Mouse (Mus musculus) heart, embryonic 15.5 days (tissue): ENCODE data around the gene Arhgef7. TPM values are rescaled to one million over a fixed set of nuclear protein-coding genes. Genes with fewer than 3 reads are reported as not detected.

Experiments
- ATAC-seq: fragments of 200-750 bp; cut with Nextera tagmentation; replicated peaks from 2 replicates; pipeline ENCODE4 v1.8.0; 2017; ENCODE audit warnings: low read depth, moderate TSS enrichment; ENCODE audit not compliant: insufficient number of reproducible peaks, insufficient read depth, low FRiP score
- H3K27ac ChIP-seq: fragments of 300-500 bp; sonication (generic); 2 replicates; pipeline ENCODE4 v1.5.1; 2015; ENCODE audit warnings: mild to moderate bottlenecking, inconsistent platforms
- H3K27me3 ChIP-seq: fragments of 300-500 bp; sonication (generic); 2 replicates; pipeline ENCODE4 v1.6.1; 2015; ENCODE audit warnings: inconsistent platforms
- H3K36me3 ChIP-seq: fragments of 300-500 bp; sonication (generic); 2 replicates; pipeline ENCODE4 v1.6.1; 2015; ENCODE audit warnings: mild to moderate bottlenecking, inconsistent platforms
- H3K4me1 ChIP-seq: fragments of 300-500 bp; sonication (generic); replicated peaks from 2 replicates; pipeline ENCODE4 v1.6.1; 2015; ENCODE audit warnings: inconsistent platforms
- H3K4me2 ChIP-seq: fragments of 300-500 bp; sonication (generic); 2 replicates; pipeline ENCODE4 v1.6.1; 2015; ENCODE audit warnings: inconsistent platforms, mild to moderate bottlenecking, moderate library complexity
- H3K4me3 ChIP-seq: fragments of 300-500 bp; sonication (generic); 2 replicates; pipeline ENCODE4 v1.5.1; 2015; ENCODE audit warnings: mild to moderate bottlenecking, inconsistent platforms
- H3K9ac ChIP-seq: fragments of 300-500 bp; sonication (generic); 2 replicates; pipeline ENCODE4 v1.6.1; 2015; ENCODE audit warnings: mild to moderate bottlenecking, inconsistent platforms
- H3K9me3 ChIP-seq: fragments of 300-500 bp; sonication (generic); replicated peaks from 2 replicates; pipeline ENCODE4 v1.6.1; 2016; ENCODE audit warnings: inconsistent platforms
- WGBS: fragments of 180-500 bp; shearing (Covaris S2); methylation state at CpG from one replicate; pipeline ENCODE4 v1.1.7; 2015; ENCODE audit warnings: mixed read lengths; 5-methylcytosine and 5-hydroxymethylcytosine counted together
- polyA plus RNA-seq: library from polyadenylated mRNA; unstranded; fragments of >200 nt; fragmentation: Nextera tagmentation; extraction: Ambion mirVana; gene quantifications from 2 replicates; pipeline ENCODE4 v1.2.1, GENCODE M21; 2015

Arhgef7 gene
- polyA plus RNA-seq, 1 experiment from 2014 or later, result 59.9 TPM

DNA sequence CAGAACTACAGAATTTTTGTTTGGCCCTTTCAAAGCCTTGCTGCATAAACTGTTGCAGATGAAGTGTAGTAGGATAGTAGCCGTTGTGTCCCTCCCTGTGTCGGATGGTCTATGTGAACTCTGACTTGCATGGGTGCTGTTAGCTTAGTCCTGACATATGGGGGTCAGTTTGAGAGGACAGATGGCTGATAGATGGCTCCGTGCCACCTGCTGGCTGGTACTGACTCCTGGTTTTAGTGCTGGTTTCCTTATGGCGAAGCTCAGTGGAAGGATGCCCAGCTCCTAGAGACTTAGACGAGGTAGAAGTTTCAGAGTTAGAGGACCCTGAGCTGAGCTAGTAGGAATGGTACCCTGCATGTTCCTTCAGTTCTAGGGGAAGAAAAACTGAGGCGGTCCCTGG lies 42.5 kb downstream of the Arhgef7 start:
- Histone ChIP-seq H3K27ac (no peak overlapping the region), H3K36me3 (no peaks in the 10 kb centered on the region), H3K9ac (no peak overlapping the region), H3K9me3 (no peaks in the 10 kb centered on the region), H3K4me2 (no peak overlapping the region), H3K4me3 (no peak overlapping the region), H3K4me1 (peaks cover 44% of the 10 kb centered on the region), H3K27me3 (no peaks in the 10 kb centered on the region)
- WGBS, result 86% methylated on average over 6 of the region's 6 CpGs
- no peak for ATAC-seq

- H3K4me3 ChIP-seq, result no peak overlapping the region
- no peaks in the 10 kb centered on the region for H3K9me3 ChIP-seq
- H3K27me3 ChIP-seq, result no peaks in the 10 kb centered on the region
- ATAC-seq, result no peak
- H3K36me3 ChIP-seq, result no peaks in the 10 kb centered on the region
- H3K4me2 ChIP-seq, result no peak overlapping the region
- WGBS, result 53% methylated on average over 7 of the region's 7 CpGs
- peaks cover 50% of the 10 kb centered on the region for H3K4me1 ChIP-seq
- no peak overlapping the region for H3K9ac ChIP-seq
- H3K27ac ChIP-seq, result peak overlapping the region; percentile 9; the same call in 1 of the 2 replicates
Measured at GRCm38 (mm10) chr8:11770521-11771080, 43.1 kb downstream of the Arhgef7 start.

DNA sequence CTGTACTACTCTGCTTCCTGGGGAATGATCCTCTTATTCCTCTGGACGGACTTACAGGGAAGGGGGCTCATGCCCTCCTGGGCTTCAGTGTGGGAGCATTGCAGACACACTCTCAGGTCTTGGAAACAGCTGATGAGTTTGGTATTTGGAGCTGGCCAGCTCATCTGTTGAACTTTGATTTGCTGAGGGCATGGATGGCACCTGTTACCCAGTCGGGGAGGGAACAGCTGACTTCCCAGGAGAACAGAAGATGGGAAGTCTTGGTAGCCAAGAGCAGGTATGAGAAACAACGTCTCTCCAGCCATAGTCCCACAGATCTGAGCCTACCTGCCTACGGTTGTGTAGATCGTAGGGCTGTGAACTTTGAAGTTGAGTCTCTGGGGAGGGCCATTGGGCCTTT lies 44.1 kb downstream of the Arhgef7 start:
- no peak overlapping the region for H3K4me3 ChIP-seq
- H3K27ac ChIP-seq, result no peak overlapping the region
- H3K27me3 ChIP-seq, result no peaks in the 10 kb centered on the region
- H3K9me3 ChIP-seq, result no peaks in the 10 kb centered on the region
- no peak overlapping the region for H3K9ac ChIP-seq
- H3K4me1 ChIP-seq, result peaks cover 59% of the 10 kb centered on the region
- no peaks in the 10 kb centered on the region for H3K36me3 ChIP-seq
- ATAC-seq, result no peak
- H3K4me2 ChIP-seq, result no peak overlapping the region
- WGBS, result 90% methylated on average over 5 of the region's 5 CpGs

DNA sequence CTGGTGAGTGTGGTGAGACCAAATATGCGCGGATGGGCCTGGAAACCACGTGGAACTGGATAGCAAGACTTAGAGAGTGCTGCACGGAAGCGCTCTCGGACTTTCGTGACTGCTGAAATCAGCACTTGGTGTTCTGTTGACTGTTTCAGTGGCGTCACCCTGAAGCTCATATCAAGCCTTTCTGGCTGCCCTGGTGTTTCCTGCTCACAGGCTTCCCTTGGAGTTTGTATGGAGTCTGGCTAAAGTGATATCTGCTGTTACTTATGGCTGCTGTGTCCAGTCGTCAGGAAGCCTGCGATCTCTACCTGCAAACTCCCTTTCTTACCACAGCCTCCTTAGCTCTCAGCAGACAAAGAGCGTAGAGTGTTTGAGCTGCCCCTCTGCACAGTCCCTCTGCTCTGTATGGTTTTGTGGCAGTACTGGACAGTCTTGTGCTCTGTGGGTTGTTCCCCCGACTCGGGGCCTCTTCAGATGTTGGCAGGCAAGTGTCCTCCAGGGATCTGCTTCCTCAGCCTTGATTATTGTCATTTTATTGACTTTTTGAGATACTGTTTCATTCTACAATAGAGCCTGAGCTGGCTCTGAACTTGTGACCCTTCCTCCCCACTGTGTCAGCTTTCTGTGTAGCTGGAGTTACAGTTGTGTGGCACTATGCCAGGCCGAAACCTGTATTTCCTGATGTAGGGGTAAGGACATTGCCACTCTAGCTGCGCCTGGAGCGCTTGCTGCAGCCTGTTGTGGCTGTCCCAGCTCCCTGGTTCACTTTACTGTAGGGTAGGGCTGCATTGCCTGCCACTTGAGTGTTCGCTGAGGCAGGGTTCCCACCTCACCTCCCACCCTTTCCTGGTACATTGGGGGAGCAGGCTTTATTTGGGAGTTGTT lies 46.9 kb downstream of the Arhgef7 start:
- no peaks in the 10 kb centered on the region for H3K36me3 ChIP-seq
- H3K9me3 ChIP-seq, result no peaks in the 10 kb centered on the region
- no peak overlapping the region for H3K9ac ChIP-seq
- ATAC-seq, result peak; percentile 36
- peak overlapping the region; percentile 71 for H3K27ac ChIP-seq
- no peak overlapping the region for H3K4me3 ChIP-seq
- H3K4me1 ChIP-seq, result peaks cover 79% of the 10 kb centered on the region
- H3K27me3 ChIP-seq, result no peaks in the 10 kb centered on the region
- peak overlapping the region; percentile 28; the same call in 1 of the 2 replicates for H3K4me2 ChIP-seq
- 36% methylated on average over 17 of the region's 17 CpGs for WGBS

DNA sequence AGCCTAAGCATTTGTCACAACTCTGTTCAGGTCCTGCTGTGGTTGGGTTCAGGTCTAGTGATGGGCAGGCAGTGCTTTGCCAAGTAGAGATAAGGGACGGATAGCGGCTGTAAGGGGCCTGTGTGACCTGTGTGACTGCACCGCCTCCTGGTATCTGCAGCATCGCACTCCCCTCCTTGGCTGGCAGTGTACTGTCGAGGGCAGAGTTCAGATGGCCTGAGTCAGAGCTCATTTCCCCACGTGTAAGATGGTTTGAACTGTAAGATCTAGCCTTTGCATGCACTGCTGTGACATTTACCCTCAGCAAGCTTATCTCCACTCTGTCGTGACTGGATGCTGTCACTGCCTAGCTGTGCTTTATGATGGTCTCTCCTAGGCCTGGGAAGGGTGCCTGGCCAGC lies 48.4 kb downstream of the Arhgef7 start:
- Histone ChIP-seq H3K4me3 (no peak overlapping the region), H3K4me1 (peaks cover 83% of the 10 kb centered on the region), H3K9ac (no peak overlapping the region), H3K4me2 (no peak overlapping the region), H3K27ac (peak overlapping the region; percentile 71), H3K9me3 (no peaks in the 10 kb centered on the region), H3K36me3 (no peaks in the 10 kb centered on the region), H3K27me3 (no peaks in the 10 kb centered on the region)
- 11% methylated on average over 7 of the region's 7 CpGs for WGBS
- ATAC-seq, result 0 out of 2 replicates have a peak, but pooled peaks have one; percentile 30

DNA sequence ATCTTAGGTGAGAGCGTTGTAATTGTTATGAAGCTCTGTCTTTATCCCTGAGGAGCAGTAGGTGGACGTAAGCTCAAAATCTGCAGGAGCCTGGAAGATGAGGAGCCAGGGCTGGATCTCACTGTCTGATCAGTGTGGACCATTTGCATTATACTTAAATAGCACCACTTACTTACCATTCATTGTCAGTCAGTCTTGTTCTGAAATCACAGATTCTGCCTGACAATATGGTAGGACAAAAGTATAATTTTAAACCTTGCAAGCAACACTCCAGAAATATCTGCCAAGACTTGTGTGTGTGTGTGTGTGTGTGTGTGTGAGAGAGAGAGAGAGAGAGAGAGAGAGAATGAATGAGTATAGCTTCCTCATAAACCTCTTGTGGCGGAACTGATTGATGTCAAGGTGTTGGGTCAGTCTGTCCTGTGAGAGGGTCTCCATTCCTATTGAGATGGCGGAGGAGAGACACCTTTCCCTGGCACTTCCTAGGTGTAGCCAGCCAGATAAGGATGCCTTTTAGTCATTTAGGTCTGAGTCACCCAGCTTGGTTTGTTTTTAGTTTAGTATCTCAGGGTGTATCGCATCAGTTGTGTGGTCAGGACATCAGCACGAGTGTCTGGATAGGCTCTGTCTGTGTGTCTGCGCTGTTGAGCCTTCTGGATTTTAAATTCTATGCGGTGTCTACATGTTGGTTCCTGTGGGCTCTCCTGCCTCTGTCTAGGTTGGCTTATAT lies 49.1 kb downstream of the Arhgef7 start:
- ATAC-seq, result no peak
- peak overlapping the region; percentile 71 for H3K27ac ChIP-seq
- H3K4me1 ChIP-seq, result peaks cover 82% of the 10 kb centered on the region

DNA sequence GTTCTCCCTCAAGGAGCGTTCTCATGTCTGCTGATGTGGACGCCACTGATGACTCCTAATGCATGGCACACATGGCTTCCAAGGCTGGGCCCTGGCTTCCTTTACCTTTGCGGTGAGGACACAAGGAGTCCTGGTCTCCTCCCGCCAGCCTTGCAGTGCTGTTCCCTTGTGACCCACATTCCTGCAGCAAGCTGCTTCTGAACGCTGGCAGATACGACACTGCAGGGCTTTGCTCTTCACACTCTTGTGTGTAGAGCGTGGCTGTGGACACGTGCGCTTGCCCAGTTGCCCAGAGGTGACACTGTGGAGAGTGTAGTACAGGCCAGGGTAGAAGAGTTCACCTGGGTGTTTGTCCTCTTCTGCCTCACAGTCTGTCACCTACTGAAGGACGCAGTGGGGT lies 49.7 kb downstream of the Arhgef7 start:
- Histone ChIP-seq H3K27me3 (no peaks in the 10 kb centered on the region), H3K4me1 (peaks cover 82% of the 10 kb centered on the region), H3K27ac (peak overlapping the region; percentile 32), H3K9ac (no peak overlapping the region), H3K36me3 (peaks cover 10% of the 10 kb centered on the region), H3K4me3 (no peak overlapping the region), H3K4me2 (no peak overlapping the region), H3K9me3 (no peaks in the 10 kb centered on the region)
- no peak; the same call in 1 of the 2 replicates for ATAC-seq
- WGBS, result 40% methylated on average over 10 of the region's 10 CpGs

More for the DNA sequence above, 49.1 kb downstream of the Arhgef7 start:
- no peak overlapping the region for H3K9ac ChIP-seq
- H3K4me2 ChIP-seq, result no peak overlapping the region
- no peaks in the 10 kb centered on the region for H3K27me3 ChIP-seq
- no peak overlapping the region for H3K4me3 ChIP-seq
- no peaks in the 10 kb centered on the region for H3K9me3 ChIP-seq
- 71% methylated on average over 8 of the region's 8 CpGs for WGBS
- H3K36me3 ChIP-seq, result peaks cover 5% of the 10 kb centered on the region; the same call in 1 of the 2 replicates

- Histone ChIP-seq H3K36me3 (peaks cover 26% of the 10 kb centered on the region), H3K27me3 (no peaks in the 10 kb centered on the region), H3K27ac (peak overlapping the region; percentile 77), H3K4me1 (peaks cover 76% of the 10 kb centered on the region), H3K4me2 (peak overlapping the region; percentile 35), H3K9me3 (no peaks in the 10 kb centered on the region), H3K4me3 (peak overlapping the region; percentile 34), H3K9ac (peak overlapping the region; percentile 11; the same call in 1 of the 2 replicates)
- 77% methylated on average over 8 of the region's 8 CpGs for WGBS
- ATAC-seq, result peak; percentile 48
Measured at GRCm38 (mm10) chr8:11778646-11779433, 51.3 kb downstream of the Arhgef7 start.

DNA sequence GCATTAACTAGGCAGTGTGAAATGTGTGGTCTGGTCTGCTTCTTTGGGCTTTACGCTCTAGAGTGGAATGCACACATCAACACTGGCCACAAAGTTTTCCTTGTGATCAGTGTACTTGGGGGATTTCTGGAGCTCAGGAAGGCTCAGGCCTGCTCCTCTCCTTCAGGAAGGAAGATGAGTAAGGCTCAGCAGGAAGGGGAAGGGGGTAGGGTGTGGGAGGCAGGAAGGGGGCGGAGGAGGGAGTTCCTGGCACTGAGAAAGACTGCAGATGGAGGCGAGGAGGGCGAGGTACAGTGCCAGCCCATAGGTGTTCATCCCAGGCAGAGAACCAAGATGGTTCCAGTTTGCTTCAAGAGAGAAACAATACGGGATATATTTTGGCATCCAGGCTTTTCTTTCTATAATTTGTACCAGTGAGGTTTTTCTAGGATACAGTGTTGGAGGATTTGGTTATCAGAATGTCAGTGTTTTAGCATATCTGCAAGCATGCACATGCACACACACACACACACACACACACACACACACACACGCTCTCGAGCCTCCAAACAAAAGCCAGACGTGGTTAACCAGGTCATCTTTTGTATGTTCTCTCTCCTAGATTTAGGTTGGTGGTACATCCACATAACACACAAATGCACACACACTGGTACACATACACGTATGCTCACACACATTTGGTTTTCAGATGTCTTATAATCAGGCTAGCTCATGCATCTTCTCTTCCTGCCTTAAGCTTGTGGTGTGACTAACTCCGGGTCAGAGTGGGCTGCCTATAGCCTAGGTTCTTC lies 52.5 kb downstream of the Arhgef7 start:
- Histone ChIP-seq H3K4me1 (peaks cover 68% of the 10 kb centered on the region), H3K4me2 (peak overlapping the region; percentile 35), H3K4me3 (peak overlapping the region; percentile 34), H3K9me3 (no peaks in the 10 kb centered on the region), H3K9ac (no peak overlapping the region), H3K27me3 (no peaks in the 10 kb centered on the region), H3K36me3 (peaks cover 26% of the 10 kb centered on the region), H3K27ac (peak overlapping the region; percentile 77)
- ATAC-seq, result peak; percentile 27; the same call in 1 of the 2 replicates
- 66% methylated on average over 10 of the region's 10 CpGs for WGBS

DNA sequence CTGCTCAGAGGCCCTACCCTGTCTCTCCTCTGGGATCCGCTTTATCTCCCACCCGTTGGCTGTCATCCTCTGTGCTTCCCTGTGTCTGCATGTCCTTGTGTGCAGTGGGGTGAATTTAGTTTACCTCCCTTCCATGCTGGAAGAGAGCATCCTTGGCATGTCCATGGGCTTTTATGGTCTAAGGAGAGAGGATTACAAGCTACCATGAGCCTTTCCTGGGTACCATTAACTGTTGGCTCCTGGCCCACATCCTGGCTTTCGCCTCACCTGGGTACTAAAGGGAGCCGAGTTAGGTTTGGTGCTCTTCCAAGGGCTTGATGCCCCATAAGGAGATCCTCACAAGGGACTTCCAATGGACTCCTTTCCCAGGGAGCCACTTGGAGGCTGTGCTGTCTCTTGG lies 53.1 kb downstream of the Arhgef7 start:
- Histone ChIP-seq H3K4me1 (peaks cover 68% of the 10 kb centered on the region), H3K36me3 (peaks cover 30% of the 10 kb centered on the region), H3K4me2 (peak overlapping the region; percentile 35), H3K4me3 (peak overlapping the region; percentile 34), H3K27ac (peak overlapping the region; percentile 1; the same call in 1 of the 2 replicates), H3K27me3 (no peaks in the 10 kb centered on the region), H3K9ac (no peak overlapping the region), H3K9me3 (no peaks in the 10 kb centered on the region)
- ATAC-seq, result no peak
- WGBS, result 69% methylated on average over 4 of the region's 4 CpGs
